12 mouse cellular contexts compared by ENCODE assay signal in genomic region chr5:113516119-113516872, GRCm38 (mm10). TPM values are rescaled to one million over a fixed set of nuclear protein-coding genes. Genes with fewer than 3 reads are reported as not detected.
DNase-seq lines count a peak whose midpoint lies in the region; ATAC-seq lines count a peak whose summit lies in the region.
"Had no signal": no experiment of that assay in that cellular context is flagged by ENCODE, and none has a peak within 500 bp of the region (broad histone marks: within the 10 kb centered on the region; RNA-seq: fewer than 3 reads in every experiment).

No protein-coding gene starts in this region.

- no peaks in the 10 kb centered on the region for H3K9me3 ChIP-seq in heart, embryonic 11.5 days (replicated peaks; ENCODE audit: control insufficient read depth, low read length)
- H3K9me3 ChIP-seq in neural tube, embryonic 11.5 days (ENCODE audit: control insufficient read depth, low read length) = no peaks in the 10 kb centered on the region
- H3K9me3 ChIP-seq in limb, embryonic 10.5 days (replicated peaks) = no peaks in the 10 kb centered on the region
- H3K9me3 ChIP-seq: kidney, embryonic 15.5 days; liver, embryonic 15.5 days had no signal

- H3K36me3 ChIP-seq in heart, embryonic 11.5 days (ENCODE audit: control insufficient read depth, insufficient read depth, low read length) = no peaks in the 10 kb centered on the region
- no peaks in the 10 kb centered on the region for H3K36me3 ChIP-seq in neural tube, embryonic 11.5 days (ENCODE audit: control insufficient read depth, insufficient read depth, low read length)
- H3K36me3 ChIP-seq in limb, embryonic 10.5 days = no peaks in the 10 kb centered on the region
- H3K36me3 ChIP-seq: kidney, embryonic 15.5 days; liver, embryonic 15.5 days had no signal

- peak overlapping the region; percentile 21; the same call in 1 of the 2 replicates for H3K4me2 ChIP-seq in heart, embryonic 11.5 days
- H3K4me2 ChIP-seq in neural tube, embryonic 11.5 days (ENCODE audit: low read depth) = peak overlapping the region; percentile 6; the same call in 1 of the 2 replicates
- H3K4me2 ChIP-seq: liver, embryonic 15.5 days had no signal

- no peak for DNase-seq in heart, postnatal 25 days (ENCODE audit: low spot score)
- DNase-seq in neural tube, embryonic 11.5 days (ENCODE audit: low spot score) = no peak
- DNase-seq in neural tube, embryonic 10.5 days (ENCODE audit: extremely low spot score, low spot score) = no peak
- DNase-seq in limb, embryonic 10.5 days (ENCODE audit: low spot score) = no peak
- DNase-seq in thymus, postnatal 25 days = no peak
- DNase-seq in gastrocnemius, adult 18-20 months (ENCODE audit: low spot score) = no peak
- no peak for DNase-seq in spleen, postnatal 14 days (ENCODE audit: low spot score in 2 of 2)
- DNase-seq: right cerebral cortex, postnatal 14 days had no signal

- no peak for ATAC-seq in heart, embryonic 11.5 days (replicated peaks; ENCODE audit: insufficient number of reproducible peaks, low FRiP score, low TSS enrichment)
- no peak for ATAC-seq in neural tube, embryonic 11.5 days (ENCODE audit: insufficient read depth, low FRiP score, low TSS enrichment)

- no peak overlapping the region for H3K9ac ChIP-seq in heart, embryonic 11.5 days (ENCODE audit: low read depth, low read length)
- no peak overlapping the region for H3K9ac ChIP-seq in neural tube, embryonic 11.5 days (ENCODE audit: low read length)
- H3K9ac ChIP-seq: kidney, embryonic 15.5 days; liver, embryonic 15.5 days had no signal

- intact Hi-C loops in heart, postnatal 25 days (cut with DNase I) = no loop called here

- no peak overlapping the region for H3K4me3 ChIP-seq in heart, embryonic 11.5 days (ENCODE audit: low read depth, low read length)
- no peak overlapping the region for H3K4me3 ChIP-seq in neural tube, embryonic 11.5 days (ENCODE audit: low read depth, low read length)
- 0 out of 2 replicates have a peak overlapping the region, but pooled peaks have one; percentile 20 for H3K4me3 ChIP-seq in limb, embryonic 10.5 days
- H3K4me3 ChIP-seq: gastrocnemius, adult 2 months; kidney, embryonic 15.5 days; liver, embryonic 15.5 days had no signal

- WGBS in heart, embryonic 11.5 days (ENCODE audit: insufficient replicate concordance) = 40% methylated on average over 14 of the region's 14 CpGs
- WGBS in neural tube, embryonic 11.5 days = 41% methylated on average over 14 of the region's 14 CpGs
- WGBS in limb, embryonic 10.5 days = 52% methylated on average over 14 of the region's 14 CpGs

- H3K4me1 ChIP-seq in heart, embryonic 11.5 days (ENCODE audit: control insufficient read depth, insufficient read depth, low read length) = peaks cover 18% of the 10 kb centered on the region
- H3K4me1 ChIP-seq in neural tube, embryonic 11.5 days (ENCODE audit: control insufficient read depth, insufficient read depth, low read length) = peaks cover 7% of the 10 kb centered on the region; the same call in 1 of the 2 replicates
- H3K4me1 ChIP-seq in limb, embryonic 10.5 days = peaks cover 24% of the 10 kb centered on the region
- H3K4me1 ChIP-seq: liver, embryonic 15.5 days had no signal

- no peaks in the 10 kb centered on the region for H3K27me3 ChIP-seq in heart, embryonic 11.5 days (ENCODE audit: control insufficient read depth, insufficient read depth, low read length)
- H3K27me3 ChIP-seq in neural tube, embryonic 11.5 days (ENCODE audit: control insufficient read depth, insufficient read depth, low read length) = no peaks in the 10 kb centered on the region
- H3K27me3 ChIP-seq in limb, embryonic 10.5 days (ENCODE audit: low read depth, poor library complexity, severe bottlenecking) = peaks cover 19% of the 10 kb centered on the region; the same call in 1 of the 2 replicates
- H3K27me3 ChIP-seq: liver, embryonic 15.5 days had no signal

- no peak overlapping the region for H3K27ac ChIP-seq in heart, embryonic 11.5 days (ENCODE audit: low read depth, low read length)
- no peak overlapping the region; the same call in 1 of the 2 replicates for H3K27ac ChIP-seq in neural tube, embryonic 11.5 days (ENCODE audit: low read depth, low read length)
- 0 out of 2 replicates have a peak overlapping the region, but pooled peaks have one; percentile 23 for H3K27ac ChIP-seq in limb, embryonic 10.5 days
- H3K27ac ChIP-seq: gastrocnemius, adult 2 months; kidney, embryonic 15.5 days; liver, embryonic 15.5 days had no signal

RNA-seq across cellular contexts. Expression of gene Wscd2, which starts 26.2 kb away (rescaled TPM):
- polyA plus RNA-seq in heart, embryonic 11.5 days (2014; fragmentation: Nextera tagmentation; extraction: Ambion mirVana) = 2.4 and 3.4 TPM in 2 replicates
- total RNA-seq in heart, postnatal 25 days (2021) = under 1 TPM; 0.34 to 0.36 TPM
- 10.2 and 11.3 TPM in 2 replicates for polyA plus RNA-seq in neural tube, embryonic 11.5 days (2014; fragmentation: Nextera tagmentation; extraction: Ambion mirVana)
- 1.5 and 2.0 TPM in 2 replicates for polyA plus RNA-seq in limb, embryonic 10.5 days (2016; fragmentation: Nextera tagmentation; extraction: Ambion mirVana)
- total RNA-seq in gastrocnemius, adult 18-20 months (2021) = under 1 TPM; 0.16 to 0.26 TPM
